Mouse (Mus musculus) heart, embryonic 10.5 days (tissue): ENCODE measurements around the gene Coq9. TPM values are rescaled to one million over a fixed set of nuclear protein-coding genes. Genes with fewer than 3 reads are reported as not detected.

Experiments used
- DNase-seq: peaks from one replicate; pipeline ENCODE4 v3.0.0-alpha.2; 2017; ENCODE audit warnings: low spot score
- H3K27ac ChIP-seq: fragments of 300-500 bp; sonication (generic); 2 replicates; pipeline ENCODE4 v1.5.1; 2016; ENCODE audit warnings: mild to moderate bottlenecking
- H3K27me3 ChIP-seq: fragments of 300-500 bp; sonication (generic); 2 replicates; pipeline ENCODE4 v1.6.1; 2016; ENCODE audit warnings: mild to moderate bottlenecking; ENCODE audit not compliant: poor library complexity, insufficient read depth, severe bottlenecking
- H3K36me3 ChIP-seq: fragments of 300-500 bp; sonication (generic); 2 replicates; pipeline ENCODE4 v1.6.1; 2016; ENCODE audit warnings: mild to moderate bottlenecking, moderate library complexity
- H3K4me1 ChIP-seq: fragments of 300-500 bp; sonication (generic); 2 replicates; pipeline ENCODE4 v1.6.1; 2016; ENCODE audit warnings: mild to moderate bottlenecking
- H3K4me3 ChIP-seq: fragments of 300-500 bp; sonication (generic); 2 replicates; pipeline ENCODE4 v1.5.1; 2016; ENCODE audit warnings: mild to moderate bottlenecking, moderate library complexity
- H3K9me3 ChIP-seq: fragments of 300-500 bp; sonication (generic); 2 replicates; pipeline ENCODE4 v1.6.1; 2016; ENCODE audit warnings: mild to moderate bottlenecking, moderate library complexity
- WGBS: fragments of 180-500 bp; shearing (Covaris S2); methylation state at CpG from one replicate; pipeline ENCODE4 v1.1.7; 2016; 5-methylcytosine and 5-hydroxymethylcytosine counted together
- polyA plus RNA-seq: library from polyadenylated mRNA; unstranded; fragments of >200 nt; fragmentation: Nextera tagmentation; extraction: Ambion mirVana; gene quantifications from 2 replicates; pipeline ENCODE4 v1.2.1, GENCODE M21; 2016

The Coq9 gene
- polyA plus RNA-seq, 1 experiment from 2014 or later: 97.9 TPM

DNA sequence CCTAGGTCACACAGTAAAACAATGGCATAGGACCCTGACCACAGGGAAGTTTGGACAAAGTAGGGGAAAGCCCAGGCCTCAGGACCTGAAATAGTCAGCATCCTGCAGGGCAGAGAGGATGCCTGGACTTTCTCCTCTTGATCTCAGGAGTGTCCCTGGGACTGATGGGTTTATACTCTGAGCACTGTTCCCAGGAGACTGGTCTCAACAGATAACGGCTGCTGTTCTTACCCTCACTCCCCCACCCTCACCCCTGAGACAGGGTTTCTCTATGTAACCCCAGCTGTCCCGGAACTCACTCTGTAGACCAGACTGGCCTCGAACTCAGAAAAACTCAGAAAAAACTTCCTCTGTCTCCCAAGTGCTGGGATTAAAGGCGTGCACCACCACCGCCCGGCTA, 29.7 kb upstream of the Coq9 start:
- DNase-seq: no peak
- Histone ChIP-seq H3K36me3 (no peaks in the 10 kb centered on the region), H3K4me3 (no peak overlapping the region), H3K27me3 (peaks cover 29% of the 10 kb centered on the region), H3K9me3 (no peaks in the 10 kb centered on the region), H3K27ac (no peak overlapping the region), H3K4me1 (peaks cover 33% of the 10 kb centered on the region)
- WGBS: 68% methylated on average over 6 of the region's 6 CpGs

DNA sequence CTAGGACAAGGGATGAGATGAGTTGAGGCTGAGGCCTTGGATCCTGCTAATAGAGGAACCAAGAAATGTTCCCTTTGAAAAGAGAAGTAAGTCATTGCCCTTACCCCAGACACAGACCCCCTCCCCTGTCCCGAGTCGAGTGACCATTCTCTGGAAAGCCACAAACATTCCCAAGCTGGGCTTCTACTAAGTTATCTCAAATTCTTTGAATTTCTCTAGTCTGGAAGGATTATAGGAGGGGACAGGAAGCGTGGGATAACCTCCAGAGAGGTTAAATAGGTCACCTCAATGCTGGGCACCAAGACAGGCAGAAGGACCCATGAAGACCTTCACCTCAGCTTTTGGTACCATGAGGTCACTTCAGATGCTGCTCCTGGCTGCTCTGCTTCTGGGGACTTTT, 28.0 kb upstream of the Coq9 start, which contains the start of gene Ccl17:
Gene Ccl17, plus strand, starts transcription at position 301 of the 400 bp plus-strand sequence.
- Histone ChIP-seq H3K4me3 (no peak within 1 kb of the TSS), H3K36me3 (no peaks in the 10 kb centered on the region), H3K27ac (no peak within 1 kb of the TSS), H3K9me3 (no peaks in the 10 kb centered on the region), H3K27me3 (peaks cover 29% of the 10 kb centered on the region), H3K4me1 (peaks cover 22% of the 10 kb centered on the region)
- DNase-seq: no peak
- 16% methylated on average over 3 of the region's 3 CpGs for WGBS

DNA sequence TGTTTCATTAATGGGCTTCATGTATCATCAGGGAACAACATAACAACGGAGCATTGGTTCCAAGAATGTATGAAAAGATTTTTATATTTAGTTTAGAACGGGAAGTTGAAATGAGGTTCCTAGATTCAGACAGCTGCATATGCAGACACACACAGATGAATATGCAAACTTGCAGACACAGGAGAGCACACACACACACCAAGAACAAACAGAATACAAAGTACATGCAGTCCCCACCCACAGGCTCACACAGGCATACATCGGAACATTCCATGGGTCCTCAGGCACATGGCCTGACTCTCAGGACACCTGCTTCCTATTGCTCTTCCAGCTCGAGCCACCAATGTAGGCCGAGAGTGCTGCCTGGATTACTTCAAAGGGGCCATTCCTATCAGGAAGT, 27.3 kb upstream of the Coq9 start:
- 72% methylated on average over 5 of the region's 5 CpGs for WGBS

GRCm38 (mm10) chr8:94811654-94812053, 26.5 kb upstream of the Coq9 start:
- H3K9me3 ChIP-seq: no peaks in the 10 kb centered on the region
- H3K27ac ChIP-seq: no peak overlapping the region
- peaks cover 22% of the 10 kb centered on the region for H3K4me1 ChIP-seq
- H3K27me3 ChIP-seq: peaks cover 29% of the 10 kb centered on the region
- no peak for DNase-seq
- H3K4me3 ChIP-seq: no peak overlapping the region
- 64% methylated on average over 6 of the region's 6 CpGs for WGBS
- H3K36me3 ChIP-seq: no peaks in the 10 kb centered on the region

More for the DNA sequence above, 27.3 kb upstream of the Coq9 start:
- H3K4me3 ChIP-seq: no peak overlapping the region
- peaks cover 29% of the 10 kb centered on the region for H3K27me3 ChIP-seq
- no peaks in the 10 kb centered on the region for H3K36me3 ChIP-seq
- H3K4me1 ChIP-seq: peaks cover 22% of the 10 kb centered on the region
- no peak for DNase-seq
- no peaks in the 10 kb centered on the region for H3K9me3 ChIP-seq
- H3K27ac ChIP-seq: no peak overlapping the region

DNA sequence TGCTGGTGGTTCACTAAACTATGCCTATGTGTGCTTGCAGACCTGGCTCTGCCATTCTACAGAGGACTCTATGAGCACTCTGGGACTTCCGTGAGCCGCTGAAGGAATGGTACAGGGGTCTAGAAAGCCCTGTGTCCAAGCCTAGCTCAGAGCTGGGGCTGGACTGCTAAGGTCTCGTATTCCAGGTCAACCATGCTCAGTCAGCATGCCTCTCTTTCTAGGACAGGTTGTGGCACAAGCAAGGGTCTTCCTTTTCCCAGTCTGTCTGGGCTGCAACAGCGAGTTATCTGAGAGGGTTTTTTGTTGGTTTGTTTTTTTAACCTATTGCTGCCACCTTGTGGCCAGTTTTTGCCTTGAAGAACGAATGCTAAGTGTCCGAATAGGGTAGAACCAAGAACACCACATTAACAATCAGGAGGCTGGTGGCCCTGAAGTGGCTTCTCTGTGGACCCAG, 25.4 kb upstream of the Coq9 start:
- Histone ChIP-seq H3K36me3 (no peaks in the 10 kb centered on the region), H3K27ac (no peak overlapping the region), H3K9me3 (no peaks in the 10 kb centered on the region), H3K4me1 (peaks cover 17% of the 10 kb centered on the region), H3K27me3 (peaks cover 19% of the 10 kb centered on the region; the same call in 1 of the 2 replicates), H3K4me3 (no peak overlapping the region)
- WGBS: 34% methylated on average over 6 of the region's 6 CpGs
- peak; percentile 86 for DNase-seq

GRCm38 (mm10) chr8:94814556-94814955, 23.6 kb upstream of the Coq9 start:
- H3K27me3 ChIP-seq: 0 out of 2 replicates have a peak, but pooled peaks cover 6% of the 10 kb centered on the region
- H3K27ac ChIP-seq: no peak overlapping the region
- H3K9me3 ChIP-seq: no peaks in the 10 kb centered on the region
- no peak overlapping the region for H3K4me3 ChIP-seq
- DNase-seq: no peak
- no peaks in the 10 kb centered on the region for H3K36me3 ChIP-seq
- peaks cover 15% of the 10 kb centered on the region for H3K4me1 ChIP-seq
- WGBS: 0% methylated on average over 1 of the region's 1 CpGs

DNA sequence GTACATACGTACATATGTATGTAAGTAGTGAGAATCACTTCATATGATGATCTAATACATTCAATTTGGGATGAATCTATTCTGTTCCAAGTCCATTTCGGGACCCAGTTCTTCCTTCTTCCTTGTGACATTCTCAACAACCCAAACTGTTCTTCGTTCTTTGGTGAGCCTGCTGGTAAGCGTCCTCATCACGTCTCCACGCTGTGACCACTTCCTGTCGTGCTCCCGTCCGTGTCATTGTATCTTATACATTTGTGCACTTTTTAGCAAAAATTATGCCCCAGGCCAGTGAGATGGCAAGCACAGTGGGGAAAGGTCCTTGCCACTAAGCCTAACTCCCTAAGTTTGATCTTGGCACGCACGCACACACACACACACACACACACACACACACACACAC, 20.2 kb upstream of the Coq9 start:
- 85% methylated on average over 11 of the region's 11 CpGs for WGBS

GRCm38 (mm10) chr8:94819671-94820179, 18.4 kb upstream of the Coq9 start:
- 39% methylated on average over 6 of the region's 6 CpGs for WGBS
- no peaks in the 10 kb centered on the region for H3K27me3 ChIP-seq
- H3K4me3 ChIP-seq: no peak overlapping the region
- peaks cover 11% of the 10 kb centered on the region; the same call in 1 of the 2 replicates for H3K4me1 ChIP-seq
- DNase-seq: no peak
- H3K27ac ChIP-seq: no peak overlapping the region
- peaks cover 43% of the 10 kb centered on the region for H3K36me3 ChIP-seq
- no peaks in the 10 kb centered on the region for H3K9me3 ChIP-seq

More for the DNA sequence above, 20.2 kb upstream of the Coq9 start:
- H3K27ac ChIP-seq: no peak overlapping the region
- H3K27me3 ChIP-seq: no peaks in the 10 kb centered on the region
- no peaks in the 10 kb centered on the region for H3K9me3 ChIP-seq
- peaks cover 25% of the 10 kb centered on the region for H3K36me3 ChIP-seq
- DNase-seq: no peak
- H3K4me1 ChIP-seq: peaks cover 8% of the 10 kb centered on the region; the same call in 1 of the 2 replicates
- no peak overlapping the region for H3K4me3 ChIP-seq

GRCm38 (mm10) chr8:94820553-94820952, 17.6 kb upstream of the Coq9 start:
- H3K4me3 ChIP-seq: no peak overlapping the region
- no peak overlapping the region for H3K27ac ChIP-seq
- no peaks in the 10 kb centered on the region for H3K27me3 ChIP-seq
- H3K4me1 ChIP-seq: peaks cover 11% of the 10 kb centered on the region; the same call in 1 of the 2 replicates
- 88% methylated on average over 7 of the region's 7 CpGs for WGBS
- H3K9me3 ChIP-seq: no peaks in the 10 kb centered on the region
- peaks cover 49% of the 10 kb centered on the region for H3K36me3 ChIP-seq
- DNase-seq: no peak

DNA sequence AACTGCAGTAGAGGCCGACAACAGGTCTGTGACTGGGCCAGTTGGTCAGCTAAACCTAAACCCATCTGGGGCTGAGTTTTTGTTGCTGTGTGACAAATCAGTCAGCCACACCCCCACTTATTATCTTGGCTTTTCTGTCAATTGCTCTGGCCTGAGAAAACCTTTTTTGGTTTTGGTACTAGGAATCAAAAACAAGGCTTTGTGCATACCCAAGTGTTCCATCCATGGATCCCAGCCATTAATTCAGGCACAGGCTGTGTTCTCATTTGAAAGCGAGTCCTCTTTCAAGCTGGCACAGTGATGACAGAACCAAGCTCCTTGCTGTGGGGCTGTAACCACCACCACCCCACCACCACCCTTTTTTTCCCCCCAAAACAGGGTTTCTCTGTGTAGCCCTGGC, 16.7 kb upstream of the Coq9 start:
- peaks cover 56% of the 10 kb centered on the region for H3K36me3 ChIP-seq

GRCm38 (mm10) chr8:94822637-94823560, 15.2 kb upstream of the Coq9 start:
- Histone ChIP-seq H3K4me3 (no peak overlapping the region), H3K27ac (no peak overlapping the region), H3K9me3 (no peaks in the 10 kb centered on the region), H3K4me1 (peaks cover 11% of the 10 kb centered on the region; the same call in 1 of the 2 replicates), H3K36me3 (peaks cover 68% of the 10 kb centered on the region), H3K27me3 (no peaks in the 10 kb centered on the region)
- 79% methylated on average over 23 of the region's 23 CpGs for whole genome bisulfite sequencing
- DNase-seq: peak; percentile 87

More for the DNA sequence above, 16.7 kb upstream of the Coq9 start:
- Histone ChIP-seq H3K9me3 (no peaks in the 10 kb centered on the region), H3K4me1 (peaks cover 11% of the 10 kb centered on the region; the same call in 1 of the 2 replicates), H3K27me3 (no peaks in the 10 kb centered on the region), H3K27ac (no peak overlapping the region), H3K4me3 (no peak overlapping the region)
- WGBS: 95% methylated on average over 2 of the region's 2 CpGs
- DNase-seq: no peak

- H3K36me3 ChIP-seq: peaks cover 86% of the 10 kb centered on the region
- DNase-seq: no peak
- WGBS: 83% methylated on average over 6 of the region's 6 CpGs
Measured at GRCm38 (mm10) chr8:94825170-94825569, 13.0 kb upstream of the Coq9 start.

GRCm38 (mm10) chr8:94826210-94826609, 11.9 kb upstream of the Coq9 start:
- Histone ChIP-seq H3K4me1 (0 out of 2 replicates have a peak, but pooled peaks cover 6% of the 10 kb centered on the region), H3K36me3 (peaks cover 90% of the 10 kb centered on the region), H3K4me3 (no peak overlapping the region), H3K27me3 (no peaks in the 10 kb centered on the region), H3K9me3 (no peaks in the 10 kb centered on the region), H3K27ac (no peak overlapping the region)
- 91% methylated on average over 5 of the region's 5 CpGs for WGBS
- no peak for DNase-seq

More at GRCm38 (mm10) chr8:94825170-94825569, 13.0 kb upstream of the Coq9 start:
- H3K27ac ChIP-seq: no peak overlapping the region
- H3K9me3 ChIP-seq: no peaks in the 10 kb centered on the region
- 0 out of 2 replicates have a peak, but pooled peaks cover 6% of the 10 kb centered on the region for H3K4me1 ChIP-seq
- no peaks in the 10 kb centered on the region for H3K27me3 ChIP-seq
- H3K4me3 ChIP-seq: no peak overlapping the region
